Mouse (Mus musculus): Measurements from ENCODE around the gene Pank4.

Pank4 gene

DNA sequence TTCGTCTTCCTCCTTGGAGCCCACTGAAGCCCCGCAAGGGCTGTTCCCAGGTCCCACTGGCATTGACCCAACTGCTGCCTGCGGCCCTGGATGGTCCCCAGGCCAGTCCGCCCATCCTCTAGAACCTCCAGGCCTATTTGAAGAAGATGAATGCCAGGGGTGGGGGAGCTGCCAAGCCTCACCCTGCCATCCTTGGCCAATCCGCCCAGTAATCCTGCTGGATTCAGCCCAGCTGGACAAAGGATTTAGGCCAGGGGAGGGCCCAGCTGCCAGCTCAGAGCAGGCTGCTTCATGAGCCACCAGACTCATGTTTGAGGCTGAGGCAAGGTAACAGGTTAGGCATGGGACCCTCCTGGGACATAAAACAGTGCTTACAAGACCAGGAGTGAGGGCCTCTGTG is 46.9 kb downstream of the Pank4 start:
- in situ Hi-C loops (cut with MboI, MseI), result no loop called here

DNA sequence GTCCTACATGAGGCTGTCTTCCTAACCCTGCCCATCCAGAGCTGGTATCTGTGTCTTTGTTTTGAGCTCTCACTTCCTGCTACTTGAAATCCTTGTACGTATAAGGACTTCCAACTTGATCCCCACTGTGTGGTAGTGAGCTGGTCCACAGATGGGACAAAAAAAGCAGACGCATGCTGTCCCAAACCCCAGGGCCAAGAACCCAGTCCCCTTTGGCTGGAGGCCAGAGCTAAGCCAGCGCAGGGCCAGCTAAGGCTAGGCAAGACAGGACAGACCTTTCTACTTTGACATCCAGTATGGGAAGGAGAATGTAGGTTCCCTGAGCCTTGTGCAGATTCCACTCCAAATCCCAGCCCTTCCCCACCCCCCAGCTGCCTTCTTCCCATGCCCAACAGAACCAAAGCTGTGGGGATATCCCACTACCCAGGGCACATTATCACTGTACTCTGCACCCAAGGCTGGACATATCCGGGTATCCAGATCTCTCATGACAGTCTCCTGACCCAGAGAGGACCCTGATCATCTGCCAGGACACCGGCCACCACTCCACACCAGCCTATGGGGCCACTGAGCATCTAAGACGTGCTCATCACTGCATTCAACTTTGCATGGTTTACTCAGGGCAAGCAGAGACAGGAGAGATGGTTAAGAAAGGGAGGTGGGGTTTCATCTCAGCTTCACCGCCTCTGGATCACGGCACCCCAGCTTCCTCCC is 47.5 kb downstream of the Pank4 start:
- in situ Hi-C loops (cut with MboI, MseI), result no loop called here

- in situ Hi-C loops (cut with MboI, MseI), result no loop called here
Observed at GRCm38 (mm10) chr4:155012115-155012514, 48.2 kb downstream of the Pank4 start.

- in situ Hi-C loops (cut with MboI, MseI), result no loop called here
Observed at GRCm38 (mm10) chr4:155012788-155013187, 48.9 kb downstream of the Pank4 start.

- in situ Hi-C loops (cut with MboI, MseI), result no loop called here
Observed at GRCm38 (mm10) chr4:155014244-155014643, 50.3 kb downstream of the Pank4 start.

- in situ Hi-C loops (cut with MboI, MseI), result no loop called here
Observed at GRCm38 (mm10) chr4:155014791-155015190, 50.9 kb downstream of the Pank4 start.

DNA sequence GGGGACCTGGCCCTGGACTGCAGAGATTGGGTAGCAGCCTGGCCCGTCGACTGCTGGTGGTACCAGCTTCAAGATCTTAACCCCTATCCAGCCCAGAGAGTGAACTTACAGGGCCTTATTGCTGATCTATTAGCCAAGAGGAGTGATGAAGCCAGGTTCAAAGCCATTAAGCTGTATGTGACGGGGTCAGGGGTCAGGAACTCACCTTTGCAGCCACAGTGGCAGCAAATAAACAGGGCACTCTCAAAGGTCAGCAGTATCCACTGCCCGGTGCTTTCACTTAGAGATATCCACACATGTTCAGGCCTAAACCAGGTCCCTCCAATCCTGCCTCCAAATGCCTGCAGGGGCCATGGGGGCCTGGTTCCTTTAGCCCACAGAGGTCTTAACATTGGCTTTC is 51.6 kb downstream of the Pank4 start:
- in situ Hi-C loops (cut with MboI, MseI), result no loop called here

DNA sequence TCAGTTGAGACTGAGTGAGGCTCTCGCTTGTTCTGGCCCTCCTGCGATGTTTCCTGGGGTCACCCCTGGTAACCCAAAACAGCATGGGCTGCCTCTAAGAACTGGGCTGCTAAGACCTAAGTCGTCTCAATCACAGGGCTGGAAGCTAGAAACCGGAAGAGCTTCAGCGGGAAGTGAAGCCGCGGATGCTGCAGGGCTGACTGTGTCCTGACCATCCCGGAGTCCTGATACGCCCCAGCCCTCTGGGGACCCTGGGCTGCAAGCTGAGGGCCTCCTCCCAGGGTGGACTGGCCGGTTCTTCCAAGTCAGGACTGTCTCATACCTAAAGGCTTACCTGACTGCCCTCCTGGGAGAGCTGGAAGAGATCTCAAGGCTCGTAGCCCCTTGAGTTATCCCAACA is 52.9 kb downstream of the Pank4 start:
- in situ Hi-C loops (cut with MboI, MseI), result no loop called here

DNA sequence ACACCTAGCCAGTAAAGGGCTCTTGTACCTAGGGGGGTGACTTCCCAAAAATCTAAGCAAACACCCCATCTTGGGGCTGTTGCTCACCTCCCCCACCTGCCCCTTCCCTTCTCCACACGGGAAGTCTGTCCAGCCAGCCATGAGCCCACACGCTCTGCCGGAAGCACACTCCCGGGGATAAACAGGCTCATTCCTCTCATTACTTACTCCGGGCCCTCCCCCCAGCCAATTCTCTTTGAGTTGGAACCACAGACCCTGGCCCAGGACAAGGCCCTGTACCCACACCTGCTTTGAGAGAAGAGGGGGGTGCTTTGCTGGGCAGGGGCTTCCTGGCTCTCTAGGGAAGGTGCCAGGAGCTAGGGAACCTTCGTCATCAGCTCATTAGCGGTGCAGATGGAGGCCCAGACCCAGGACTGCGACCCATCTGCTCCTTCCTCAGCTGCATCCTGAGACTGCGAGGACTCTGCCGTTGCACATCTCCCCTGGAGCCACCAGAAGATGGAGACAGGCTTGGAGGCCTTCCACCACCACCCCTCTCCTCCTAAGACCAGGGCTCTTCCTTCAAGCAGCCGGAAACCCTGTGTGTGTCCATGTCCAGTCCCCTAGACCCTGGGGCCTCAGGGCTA is 53.4 kb downstream of the Pank4 start:
- in situ Hi-C loops (cut with MboI, MseI), result no loop called here

GRCm38 (mm10) chr4:155018066-155018465 is 54.1 kb downstream of the Pank4 start:
- in situ Hi-C loops (cut with MboI, MseI), result no loop called here

- in situ Hi-C loops (cut with MboI, MseI), result no loop called here
Observed at GRCm38 (mm10) chr4:155018601-155019335, 54.8 kb downstream of the Pank4 start.

DNA sequence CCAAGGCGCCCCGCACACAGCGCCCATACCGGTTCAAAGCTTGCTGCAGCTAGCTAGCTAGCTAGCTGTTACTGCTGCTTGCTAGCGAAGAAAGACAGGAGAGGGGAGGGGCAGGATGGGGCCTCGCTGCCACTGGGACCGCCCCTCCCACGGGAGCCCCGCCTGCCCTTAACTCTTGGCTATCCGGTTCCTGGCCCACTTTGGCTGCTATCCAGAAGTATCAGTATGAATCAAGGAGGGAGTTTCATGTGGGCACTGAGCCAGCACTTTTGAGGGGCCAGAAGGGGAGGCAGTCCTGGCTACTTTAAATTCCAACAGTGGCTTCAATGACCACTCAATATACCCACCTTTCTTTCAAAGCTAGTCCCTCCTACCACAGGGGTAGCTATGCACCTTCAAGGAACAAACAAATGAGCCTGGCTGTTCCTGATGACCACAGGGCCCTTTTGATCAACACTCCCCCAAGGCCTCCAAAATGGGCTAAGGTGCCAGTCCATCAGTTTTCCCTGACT is 55.5 kb downstream of the Pank4 start:
- in situ Hi-C loops (cut with MboI, MseI), result no loop called here

- in situ Hi-C loops (cut with MboI, MseI), result no loop called here
Observed at GRCm38 (mm10) chr4:155020141-155020540, 56.2 kb downstream of the Pank4 start.

DNA sequence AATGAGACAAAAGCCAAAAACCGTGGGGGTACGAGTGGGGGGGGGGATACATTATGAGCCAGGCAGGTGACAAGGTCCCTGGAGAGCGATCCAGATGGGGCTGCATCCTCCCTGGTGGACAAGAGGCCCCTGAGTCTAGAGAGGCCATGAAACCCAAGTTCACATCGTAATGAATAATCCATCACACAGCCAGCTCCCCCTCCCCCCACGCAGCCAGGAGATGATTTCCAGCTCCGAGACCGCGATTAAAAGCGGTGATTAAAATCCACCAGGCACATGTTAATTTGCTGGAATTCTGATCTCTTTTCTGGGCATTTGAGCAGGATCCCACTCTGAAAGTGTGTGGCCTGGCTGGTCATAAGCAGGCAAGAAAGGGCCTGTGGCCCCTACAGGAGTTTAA is 56.9 kb downstream of the Pank4 start:
- in situ Hi-C loops (cut with MboI, MseI), result no loop called here

- in situ Hi-C loops (cut with MboI, MseI), result no loop called here
Observed at GRCm38 (mm10) chr4:155022228-155022855, 58.4 kb downstream of the Pank4 start.

DNA sequence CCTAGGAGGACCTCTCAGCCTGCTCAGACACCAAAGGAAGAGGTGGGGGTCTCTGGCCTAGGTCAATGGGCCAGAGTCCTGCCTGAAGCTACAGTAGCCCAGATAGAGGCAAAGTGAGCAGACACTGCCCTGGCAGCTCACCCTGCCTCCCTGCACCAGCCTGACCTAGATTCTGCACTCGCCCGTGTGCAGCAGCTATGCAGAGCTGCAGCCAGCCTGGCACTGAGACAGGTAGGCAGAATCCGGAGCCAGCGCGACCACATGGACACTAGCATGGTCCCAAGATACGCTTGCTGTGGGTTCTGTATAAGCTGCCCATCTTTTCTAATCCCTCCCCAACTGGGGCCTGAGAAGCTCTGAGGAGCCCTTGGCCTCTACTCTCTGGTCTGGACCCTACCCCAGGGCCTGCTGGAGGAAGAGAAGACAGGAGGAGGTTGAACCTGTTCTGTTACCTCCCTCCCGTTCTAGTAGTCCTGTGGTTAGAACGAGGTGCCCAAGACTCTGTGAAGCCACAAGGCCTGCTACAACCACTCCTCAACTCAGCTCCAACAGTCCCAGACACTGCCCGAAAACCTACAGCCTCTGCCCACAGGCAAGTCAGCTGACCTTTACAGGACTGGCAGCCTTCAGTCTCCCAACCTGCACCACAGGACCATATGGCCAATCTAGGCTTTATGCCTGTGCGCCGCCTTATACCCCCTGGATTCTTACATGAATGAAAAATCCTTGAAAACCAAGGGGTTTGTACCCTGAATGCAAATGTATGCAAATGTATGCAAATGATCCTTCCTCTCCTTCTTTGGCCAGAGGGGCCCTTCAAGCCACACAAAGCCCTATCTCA is 60.5 kb downstream of the Pank4 start:
- in situ Hi-C loops (cut with MboI, MseI), result no loop called here

Measured in regulatory T cell (primary cell).